Mouse (Mus musculus) embryonic facial prominence, embryonic 13.5 days (tissue): ENCODE results near the gene Emc3. TPM values are rescaled to one million over a fixed set of nuclear protein-coding genes. Genes with fewer than 3 reads are reported as not detected.

Experiments
- ATAC-seq: fragments of 200-750 bp; cut with Nextera tagmentation; 2 replicates; pipeline ENCODE4 v1.8.0; 2017; ENCODE audit warnings: low read depth; ENCODE audit not compliant: insufficient number of reproducible peaks, insufficient read depth, low FRiP score, low TSS enrichment
- H3K27ac ChIP-seq: fragments of 300-500 bp; sonication (generic); 2 replicates; pipeline ENCODE4 v1.5.1; 2015; ENCODE audit warnings: moderate library complexity, mild to moderate bottlenecking, inconsistent platforms
- H3K27me3 ChIP-seq: fragments of 300-500 bp; sonication (generic); 2 replicates; pipeline ENCODE4 v1.6.1; 2015; ENCODE audit warnings: mild to moderate bottlenecking, inconsistent platforms
- H3K36me3 ChIP-seq: fragments of 300-500 bp; sonication (generic); 2 replicates; pipeline ENCODE4 v1.6.1; 2015; ENCODE audit warnings: mild to moderate bottlenecking, inconsistent platforms
- H3K4me1 ChIP-seq: fragments of 300-500 bp; sonication (generic); 2 replicates; pipeline ENCODE4 v1.6.1; 2015; ENCODE audit warnings: inconsistent platforms
- H3K4me2 ChIP-seq: fragments of 300-500 bp; sonication (generic); 2 replicates; pipeline ENCODE4 v1.6.1; 2015; ENCODE audit warnings: moderate library complexity, mild to moderate bottlenecking, inconsistent platforms
- H3K4me3 ChIP-seq: fragments of 300-500 bp; sonication (generic); 2 replicates; pipeline ENCODE4 v1.5.1; 2015; ENCODE audit warnings: mild to moderate bottlenecking, inconsistent platforms
- H3K9ac ChIP-seq: fragments of 300-500 bp; sonication (generic); 2 replicates; pipeline ENCODE4 v1.6.1; 2015; ENCODE audit warnings: mild to moderate bottlenecking, inconsistent platforms
- H3K9me3 ChIP-seq: fragments of 300-500 bp; sonication (generic); 2 replicates; pipeline ENCODE4 v1.6.1; 2016; ENCODE audit warnings: inconsistent platforms
- WGBS: fragments of 180-500 bp; shearing (Covaris S2); methylation state at CpG from one replicate; pipeline ENCODE4 v1.1.7; 2015; ENCODE audit warnings: mixed read lengths; 5-methylcytosine and 5-hydroxymethylcytosine counted together
- microRNA-seq: library from miRNA; unstranded; fragments of <30 nt; microRNA quantifications from one replicate; pipeline ENCODE4, GENCODE M21; 2016
- polyA plus RNA-seq: library from polyadenylated mRNA; unstranded; fragments of >200 nt; fragmentation: Nextera tagmentation; extraction: Ambion mirVana; gene quantifications from 2 replicates; pipeline ENCODE4 v1.2.1, GENCODE M21; 2015

Emc3 gene
- polyA plus RNA-seq, 1 experiment from 2014 or later: 96.1 TPM

GRCm38 (mm10) chr6:113473246-113473645 is 58.2 kb downstream of the Emc3 start:
- Histone ChIP-seq H3K4me1 (peaks cover 25% of the 10 kb centered on the region), H3K4me2 (no peak overlapping the region), H3K4me3 (no peak overlapping the region), H3K9me3 (no peaks in the 10 kb centered on the region), H3K36me3 (no peaks in the 10 kb centered on the region), H3K9ac (no peak overlapping the region), H3K27ac (no peak overlapping the region), H3K27me3 (peaks cover 51% of the 10 kb centered on the region)
- no peak for ATAC-seq
- 76% methylated on average over 2 of the region's 2 CpGs for WGBS

- no peak for ATAC-seq
- WGBS: 56% methylated on average over 10 of the region's 10 CpGs
- H3K9me3 ChIP-seq: no peaks in the 10 kb centered on the region
- H3K4me3 ChIP-seq: no peak overlapping the region
- H3K4me2 ChIP-seq: peak overlapping the region; percentile 53; the same call in 1 of the 2 replicates
- H3K9ac ChIP-seq: peak overlapping the region; percentile 66; the same call in 1 of the 2 replicates
- H3K27me3 ChIP-seq: peaks cover 51% of the 10 kb centered on the region
- H3K4me1 ChIP-seq: peaks cover 25% of the 10 kb centered on the region
- no peaks in the 10 kb centered on the region for H3K36me3 ChIP-seq
- no peak overlapping the region for H3K27ac ChIP-seq
These were observed 59.4 kb downstream of the Emc3 start for GRCm38 (mm10) chr6:113472061-113472460.

GRCm38 (mm10) chr6:113471297-113471936 is 60.0 kb downstream of the Emc3 start, which contains the start of gene Il17rc:
Gene Il17rc, plus strand, starts transcription at chr6:113471427.
- no peak within 1 kb of the TSS; the same call in 1 of the 2 replicates for H3K27ac ChIP-seq
- H3K9ac ChIP-seq: peak within 1 kb of the TSS; percentile 66
- H3K4me2 ChIP-seq: peak within 1 kb of the TSS; percentile 53
- no peaks in the 10 kb centered on the region for H3K36me3 ChIP-seq
- 18% methylated on average over 12 of the region's 12 CpGs for WGBS
- peaks cover 47% of the 10 kb centered on the region for H3K27me3 ChIP-seq
- H3K4me3 ChIP-seq: peak within 1 kb of the TSS; percentile 24
- ATAC-seq: no peak
- no peaks in the 10 kb centered on the region for H3K9me3 ChIP-seq
- H3K4me1 ChIP-seq: peaks cover 25% of the 10 kb centered on the region

GRCm38 (mm10) chr6:113469432-113469831 is 62.0 kb downstream of the Emc3 start:
- under 1% methylated on average over 31 of the region's 31 CpGs for WGBS
- Histone ChIP-seq H3K27me3 (peaks cover 51% of the 10 kb centered on the region), H3K4me1 (peaks cover 25% of the 10 kb centered on the region), H3K9ac (peak overlapping the region; percentile 68), H3K9me3 (no peaks in the 10 kb centered on the region), H3K4me3 (peak overlapping the region; percentile 43), H3K4me2 (peak overlapping the region; percentile 75), H3K27ac (no peak overlapping the region), H3K36me3 (no peaks in the 10 kb centered on the region)
- ATAC-seq: no peak

- peak overlapping the region; percentile 43 for H3K4me3 ChIP-seq
- H3K27me3 ChIP-seq: peaks cover 52% of the 10 kb centered on the region
- H3K9me3 ChIP-seq: no peaks in the 10 kb centered on the region
- 7% methylated on average over 9 of the region's 9 CpGs for WGBS
- ATAC-seq: no peak
- peak overlapping the region; percentile 75 for H3K4me2 ChIP-seq
- peak overlapping the region; percentile 68; the same call in 1 of the 2 replicates for H3K9ac ChIP-seq
- no peak overlapping the region for H3K27ac ChIP-seq
- H3K4me1 ChIP-seq: peaks cover 25% of the 10 kb centered on the region
- H3K36me3 ChIP-seq: no peaks in the 10 kb centered on the region
These were observed 62.4 kb downstream of the Emc3 start for GRCm38 (mm10) chr6:113469021-113469420.

- Histone ChIP-seq H3K9me3 (no peaks in the 10 kb centered on the region), H3K4me3 (no peak overlapping the region), H3K27me3 (peaks cover 52% of the 10 kb centered on the region), H3K27ac (no peak overlapping the region), H3K4me2 (peak overlapping the region; percentile 75), H3K4me1 (peaks cover 25% of the 10 kb centered on the region), H3K9ac (peak overlapping the region; percentile 36; the same call in 1 of the 2 replicates), H3K36me3 (no peaks in the 10 kb centered on the region)
- 65% methylated on average over 3 of the region's 3 CpGs for WGBS
- ATAC-seq: no peak
These were observed 62.9 kb downstream of the Emc3 start for GRCm38 (mm10) chr6:113468512-113468911.

- Histone ChIP-seq H3K4me3 (no peak overlapping the region), H3K36me3 (no peaks in the 10 kb centered on the region), H3K9ac (no peak overlapping the region), H3K27me3 (peaks cover 31% of the 10 kb centered on the region), H3K9me3 (no peaks in the 10 kb centered on the region), H3K4me1 (peaks cover 15% of the 10 kb centered on the region), H3K4me2 (no peak overlapping the region), H3K27ac (no peak overlapping the region)
- WGBS: 57% methylated on average over 5 of the region's 5 CpGs
- no peak for ATAC-seq
These were observed 65.8 kb downstream of the Emc3 start for GRCm38 (mm10) chr6:113465602-113466001.

Small RNAs within 50 kb of the gene (microRNA-seq; reads per million reads assigned to microRNA genes)
- not detected for gene Gm23365

Other genes with a start within 250 kb of the Emc3 start
- 0.06 and 0.37 TPM in 2 replicates for gene Cpne9, start 249.3 kb downstream of the Emc3 start, polyA plus RNA-seq
- gene Brpf1, start 224.5 kb downstream of the Emc3 start, polyA plus RNA-seq: 19.1 and 20.4 TPM in 2 replicates
- 13.6 and 13.9 TPM in 2 replicates for gene Ogg1, start 204.7 kb downstream of the Emc3 start, polyA plus RNA-seq
- gene Camk1, start 187.7 kb downstream of the Emc3 start, polyA plus RNA-seq: 95.2 and 97.8 TPM in 2 replicates
- 47.5 and 51.9 TPM in 2 replicates for gene Tada3, start 153.8 kb downstream of the Emc3 start, polyA plus RNA-seq
- gene Arpc4, start 153.5 kb downstream of the Emc3 start, polyA plus RNA-seq: 357 and 384 TPM in 2 replicates
- 4.3 and 5.3 TPM in 2 replicates for gene Ttll3, start 142.4 kb downstream of the Emc3 start, polyA plus RNA-seq
- gene Rpusd3, start 112.3 kb downstream of the Emc3 start, polyA plus RNA-seq: 25.3 and 32.1 TPM in 2 replicates
- not detected in 2 replicates for gene Cidec, start 95.9 kb downstream of the Emc3 start, polyA plus RNA-seq
- 82.7 and 93.2 TPM in 2 replicates for gene Jagn1, start 89.1 kb downstream of the Emc3 start, polyA plus RNA-seq
- 9.1 and 9.2 TPM in 2 replicates for gene Il17re, start 73.2 kb downstream of the Emc3 start, polyA plus RNA-seq
- 7.0 and 7.9 TPM in 2 replicates for gene Il17rc, start 60.2 kb downstream of the Emc3 start, polyA plus RNA-seq
- 13.9 and 14.6 TPM in 2 replicates for gene Creld1, start 48.4 kb downstream of the Emc3 start, polyA plus RNA-seq
- 2.3 and 2.6 TPM in 2 replicates for gene Prrt3, start 29.7 kb downstream of the Emc3 start, polyA plus RNA-seq
- gene Fancd2, start within 50 bp of the Emc3 start, polyA plus RNA-seq: 13.6 and 14.4 TPM in 2 replicates
- not detected in 2 replicates for gene Fancd2os, start 69.1 kb upstream of the Emc3 start, polyA plus RNA-seq
- gene Brk1, start 73.1 kb upstream of the Emc3 start, polyA plus RNA-seq: 233 and 240 TPM in 2 replicates
- gene Vhl, start 92.3 kb upstream of the Emc3 start, polyA plus RNA-seq: 48.0 and 50.0 TPM in 2 replicates
- 2.4 and 2.8 TPM in 2 replicates for gene Irak2, start 106.8 kb upstream of the Emc3 start, polyA plus RNA-seq
- 0.70 and 0.72 TPM in 2 replicates for gene Tatdn2, start 165.4 kb upstream of the Emc3 start, polyA plus RNA-seq
- 0.32 TPM in 1 of 2 replicates, not detected in the other for gene Ghrl, start 188.2 kb upstream of the Emc3 start, polyA plus RNA-seq
- gene Sec13, start 209.1 kb upstream of the Emc3 start, polyA plus RNA-seq: 288 and 296 TPM in 2 replicates